8 mouse cellular contexts compared by ENCODE assay signal in the genomic region with DNA sequence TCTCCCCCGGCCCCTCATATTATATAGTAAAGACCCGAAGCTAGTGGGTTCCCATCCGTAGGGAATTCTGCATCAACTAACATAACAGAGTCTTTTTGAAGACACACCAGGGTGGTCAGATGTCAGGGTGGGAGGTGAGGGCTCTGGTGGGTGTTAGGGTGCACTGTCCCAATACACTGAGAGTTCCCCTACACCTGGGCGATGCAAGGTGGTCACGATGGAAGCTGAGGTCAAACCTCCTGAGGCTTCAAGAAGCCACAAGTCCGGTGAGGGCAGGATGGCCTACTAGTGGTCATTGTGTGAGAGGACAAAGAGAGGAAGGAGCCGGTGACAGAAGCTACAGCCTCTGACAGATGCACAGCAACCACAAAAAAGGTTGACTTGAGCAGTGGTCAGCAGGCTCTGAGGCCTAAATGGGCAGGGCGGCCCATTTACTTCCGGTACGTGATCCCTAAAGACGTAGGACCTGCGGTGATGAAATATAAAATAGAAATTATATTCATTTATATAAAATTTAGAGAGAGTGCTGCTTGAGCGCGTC. TPM values are rescaled to one million over a fixed set of nuclear protein-coding genes. Genes with fewer than 3 reads are reported as not detected.
DNase-seq lines count a peak whose midpoint lies in the region; ATAC-seq and TF ChIP-seq lines count a peak whose summit lies in the region.

No protein-coding gene starts in this region.

- H3K9me3 ChIP-seq in kidney, embryonic 15.5 days (replicated peaks), result peaks cover 22% of the 10 kb centered on the region
- peaks cover 31% of the 10 kb centered on the region for H3K9me3 ChIP-seq in embryonic facial prominence, embryonic 14.5 days (ENCODE audit: control insufficient read depth, low read length)
- H3K9me3 ChIP-seq in hindbrain, postnatal 0 days (ENCODE audit: low read length), result peaks cover 12% of the 10 kb centered on the region; the same call in 1 of the 2 replicates
- peaks cover 24% of the 10 kb centered on the region for H3K9me3 ChIP-seq in midbrain, embryonic 14.5 days (ENCODE audit: control insufficient read depth, low read length)

- 82% methylated on average over 14 of the region's 14 CpGs for WGBS in kidney, embryonic 15.5 days
- WGBS in embryonic facial prominence, embryonic 14.5 days, result 82% methylated on average over 14 of the region's 14 CpGs
- WGBS in hindbrain, postnatal 0 days, result 83% methylated on average over 14 of the region's 14 CpGs
- 79% methylated on average over 14 of the region's 14 CpGs for WGBS in midbrain, embryonic 14.5 days

- peak overlapping the region; percentile 87 for H3K4me2 ChIP-seq in kidney, embryonic 15.5 days
- peak overlapping the region; percentile 90 for H3K4me2 ChIP-seq in embryonic facial prominence, embryonic 14.5 days (ENCODE audit: low read depth, low read length)
- peak overlapping the region; percentile 78 for H3K4me2 ChIP-seq in hindbrain, postnatal 0 days (ENCODE audit: low read depth, low read length)
- peak overlapping the region; percentile 92 for H3K4me2 ChIP-seq in midbrain, embryonic 14.5 days (ENCODE audit: low read length)

- peak; percentile 40 for TF ChIP-seq CTCF in hindbrain, postnatal 0 days (IDR thresholded peaks at IDR 0.05; ENCODE audit: low read depth)

- no peak for DNase-seq in kidney, adult 18-20 months
- DNase-seq in embryonic facial prominence, embryonic 14.5 days (ENCODE audit: low spot score), result no peak
- DNase-seq in hindbrain, postnatal 0 days (ENCODE audit: low spot score), result no peak
- DNase-seq in midbrain, embryonic 14.5 days, result no peak
- no peak for DNase-seq in layer of hippocampus, adult 18-20 months (ENCODE audit: low spot score in 2 of 2)
- DNase-seq in urinary bladder, adult 18-20 months (ENCODE audit: low spot score in 2 of 2), result no peak
- DNase-seq in right cerebral cortex, adult 18-20 months, result no peak

- H3K36me3 ChIP-seq in kidney, embryonic 15.5 days, result peaks cover 21% of the 10 kb centered on the region
- H3K36me3 ChIP-seq in embryonic facial prominence, embryonic 14.5 days (ENCODE audit: control insufficient read depth, insufficient read depth, low read length), result 0 out of 2 replicates have a peak, but pooled peaks cover 15% of the 10 kb centered on the region
- no peaks in the 10 kb centered on the region for H3K36me3 ChIP-seq in hindbrain, postnatal 0 days (ENCODE audit: insufficient read depth, low read length)
- H3K36me3 ChIP-seq in midbrain, embryonic 14.5 days (ENCODE audit: control insufficient read depth, insufficient read depth, low read length), result no peaks in the 10 kb centered on the region

- peak; percentile 26; the same call in 1 of the 2 replicates for ATAC-seq in kidney, embryonic 15.5 days (replicated peaks; ENCODE audit: low FRiP score)
- no peak for ATAC-seq in embryonic facial prominence, embryonic 14.5 days (ENCODE audit: low read depth)
- ATAC-seq in hindbrain, postnatal 0 days, result peak; percentile 54
- peak; percentile 15; the same call in 1 of the 2 replicates for ATAC-seq in midbrain, embryonic 14.5 days (ENCODE audit: low FRiP score, low TSS enrichment)

- H3K4me3 ChIP-seq in kidney, embryonic 15.5 days (replicated peaks), result peak overlapping the region; percentile 62
- peak overlapping the region; percentile 51 for H3K4me3 ChIP-seq in embryonic facial prominence, embryonic 14.5 days (ENCODE audit: low read depth, low read length)
- H3K4me3 ChIP-seq in hindbrain, postnatal 0 days (ENCODE audit: low read length), result peak overlapping the region; percentile 49; the same call in 1 of the 2 replicates
- H3K4me3 ChIP-seq in midbrain, embryonic 14.5 days (replicated peaks; ENCODE audit: low read depth, low read length), result peak overlapping the region; percentile 60

- no peak overlapping the region for H3K27ac ChIP-seq in kidney, embryonic 15.5 days
- H3K27ac ChIP-seq in embryonic facial prominence, embryonic 14.5 days (replicated peaks; ENCODE audit: low read depth, low read length), result no peak overlapping the region
- H3K27ac ChIP-seq in hindbrain, postnatal 0 days, result 0 out of 2 replicates have a peak overlapping the region, but pooled peaks have one; percentile 38
- H3K27ac ChIP-seq in midbrain, embryonic 14.5 days (replicated peaks; ENCODE audit: low read depth, low read length), result no peak overlapping the region

- no peaks in the 10 kb centered on the region for H3K27me3 ChIP-seq in kidney, embryonic 15.5 days
- no peaks in the 10 kb centered on the region for H3K27me3 ChIP-seq in embryonic facial prominence, embryonic 14.5 days (replicated peaks; ENCODE audit: control insufficient read depth, insufficient read depth, low read length)
- H3K27me3 ChIP-seq in hindbrain, postnatal 0 days (ENCODE audit: insufficient read depth, low read length), result no peaks in the 10 kb centered on the region
- H3K27me3 ChIP-seq in midbrain, embryonic 14.5 days (ENCODE audit: control insufficient read depth, insufficient read depth, low read length), result 0 out of 2 replicates have a peak, but pooled peaks cover 3% of the 10 kb centered on the region

- peaks cover 28% of the 10 kb centered on the region for H3K4me1 ChIP-seq in kidney, embryonic 15.5 days
- H3K4me1 ChIP-seq in embryonic facial prominence, embryonic 14.5 days (ENCODE audit: control insufficient read depth, insufficient read depth, low read length), result peaks cover 5% of the 10 kb centered on the region
- peaks cover 5% of the 10 kb centered on the region for H3K4me1 ChIP-seq in hindbrain, postnatal 0 days (ENCODE audit: insufficient read depth, low read length)
- H3K4me1 ChIP-seq in midbrain, embryonic 14.5 days (ENCODE audit: control insufficient read depth, insufficient read depth, low read length), result peaks cover 17% of the 10 kb centered on the region

- H3K9ac ChIP-seq in kidney, embryonic 15.5 days, result no peak overlapping the region
- H3K9ac ChIP-seq in embryonic facial prominence, embryonic 14.5 days (ENCODE audit: low read depth, low read length), result no peak overlapping the region
- no peak overlapping the region for H3K9ac ChIP-seq in hindbrain, postnatal 0 days (replicated peaks; ENCODE audit: low read length)
- H3K9ac ChIP-seq in midbrain, embryonic 14.5 days (replicated peaks; ENCODE audit: low read length), result peak overlapping the region; percentile 66; the same call in 1 of the 2 replicates

RNA-seq across cellular contexts. Expression of a gene that starts 0.4 kb away (rescaled TPM):
- 6.1 and 7.1 TPM in 2 replicates for polyA plus RNA-seq in kidney, embryonic 15.5 days (2015; fragmentation: Nextera tagmentation; extraction: Ambion mirVana)
- 6.7 and 7.8 TPM in 2 replicates for polyA plus RNA-seq in embryonic facial prominence, embryonic 14.5 days (2014; fragmentation: Nextera tagmentation; extraction: Ambion mirVana)
- 9.7 and 13.4 TPM in 2 replicates for total RNA-seq in hindbrain, postnatal 0 days (2014; rRNA removed)
- polyA plus RNA-seq in hindbrain, postnatal 0 days (2015; fragmentation: Nextera tagmentation; extraction: Ambion mirVana), result 5.5 and 6.3 TPM in 2 replicates
- polyA plus RNA-seq in midbrain, embryonic 14.5 days (2014; fragmentation: Nextera tagmentation; extraction: Ambion mirVana), result 5.8 and 10.8 TPM in 2 replicates
- 1 to 10 TPM; 4.9 to 5.6 TPM for total RNA-seq in layer of hippocampus, adult 18-20 months (2021)
